Mouse (Mus musculus) urinary bladder, postnatal 36 days (tissue): Measurements from ENCODE around the gene Stim2.

Source experiments
- DNase-seq, 2 experiments: peaks; one replicate each; pipeline ENCODE4 v3.0.0; 2022; ENCODE audit warnings: low spot score in 2 of 2, mixed read lengths in 1 of 2

Gene Stim2

DNA sequence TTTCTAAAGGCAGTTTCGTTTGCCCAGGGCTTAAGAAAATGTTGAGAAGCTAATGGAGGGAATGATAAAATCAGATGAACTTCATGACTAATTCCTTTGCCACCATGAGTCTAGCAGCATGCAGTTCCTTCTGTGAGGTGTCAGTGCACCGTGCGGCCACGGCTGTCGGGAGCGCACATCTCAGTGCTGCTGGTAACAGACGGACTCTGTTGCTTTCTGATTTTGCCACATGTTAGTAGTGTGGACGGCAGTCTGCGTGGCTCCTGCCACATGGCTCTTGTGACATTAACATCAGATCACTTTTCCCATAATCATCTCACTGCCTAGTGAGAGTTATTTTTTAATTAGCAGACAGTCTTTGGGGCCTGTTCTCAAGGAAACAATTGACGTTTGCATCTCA lies 118.2 kb downstream of the Stim2 start:
- DNase-seq, result no peak

- DNase-seq, result no peak
Observed at GRCm38 (mm10) chr5:54118410-54119212, 120.3 kb downstream of the Stim2 start.

DNA sequence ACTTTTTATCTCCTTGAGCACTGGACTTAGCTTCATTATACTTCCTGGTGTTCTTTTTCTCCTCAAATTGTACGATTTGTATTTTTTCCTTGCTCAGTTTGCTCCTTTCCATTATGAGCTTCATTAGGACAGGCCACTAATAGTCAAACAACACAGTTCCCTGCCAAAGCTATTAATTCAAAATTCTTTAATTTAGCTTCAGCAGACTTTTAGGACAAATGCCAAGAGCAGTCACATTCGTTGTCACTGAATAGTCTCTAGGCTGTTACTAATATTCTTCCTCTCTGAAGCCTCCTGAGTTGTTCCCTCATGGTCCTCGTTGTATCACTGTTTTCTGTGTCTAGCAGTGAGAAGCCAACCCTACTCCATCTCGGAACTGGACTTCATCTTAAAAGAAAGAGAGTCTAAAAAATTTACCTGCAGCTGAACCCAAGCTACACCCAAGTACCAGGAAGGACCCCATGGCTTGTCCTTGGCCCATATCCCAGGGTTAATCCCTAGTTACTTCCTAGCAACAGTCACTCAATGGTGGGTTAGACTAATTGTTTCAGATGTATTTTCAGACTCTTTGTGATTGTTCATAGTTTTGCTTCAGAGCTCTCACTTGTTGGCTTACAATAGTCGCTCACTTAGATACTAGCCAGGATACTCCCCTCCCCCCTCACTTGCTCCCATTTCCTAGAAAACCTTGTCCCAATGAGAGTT lies 149.9 kb downstream of the Stim2 start:
- no peak for DNase-seq

- no peak for DNase-seq
Observed at GRCm38 (mm10) chr5:54154503-54155226, 156.4 kb downstream of the Stim2 start.

GRCm38 (mm10) chr5:54155227-54155776 lies 157.0 kb downstream of the Stim2 start:
- DNase-seq, result no peak

DNA sequence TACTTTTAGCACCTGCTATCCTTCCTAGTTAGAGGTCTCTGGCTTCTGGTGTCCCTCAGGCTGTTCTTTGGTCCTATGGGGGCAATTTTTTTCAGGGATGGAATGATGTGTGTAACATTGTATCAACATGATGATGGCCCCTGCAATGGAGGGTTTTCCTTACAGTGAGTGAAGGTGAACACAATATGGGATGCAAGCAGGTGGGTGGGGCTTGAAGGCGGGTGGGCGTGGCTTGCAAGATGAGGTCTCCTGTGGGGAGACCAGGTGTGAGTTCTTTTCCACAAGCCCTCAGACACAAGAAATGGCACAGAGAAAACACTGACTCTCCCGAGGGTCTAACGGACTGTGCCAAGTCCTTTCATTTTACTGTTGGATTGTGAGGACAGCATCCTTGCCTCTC lies 157.6 kb downstream of the Stim2 start:
- DNase-seq, result no peak

- no peak for DNase-seq
Observed at GRCm38 (mm10) chr5:54156944-54157527, 158.7 kb downstream of the Stim2 start.

DNA sequence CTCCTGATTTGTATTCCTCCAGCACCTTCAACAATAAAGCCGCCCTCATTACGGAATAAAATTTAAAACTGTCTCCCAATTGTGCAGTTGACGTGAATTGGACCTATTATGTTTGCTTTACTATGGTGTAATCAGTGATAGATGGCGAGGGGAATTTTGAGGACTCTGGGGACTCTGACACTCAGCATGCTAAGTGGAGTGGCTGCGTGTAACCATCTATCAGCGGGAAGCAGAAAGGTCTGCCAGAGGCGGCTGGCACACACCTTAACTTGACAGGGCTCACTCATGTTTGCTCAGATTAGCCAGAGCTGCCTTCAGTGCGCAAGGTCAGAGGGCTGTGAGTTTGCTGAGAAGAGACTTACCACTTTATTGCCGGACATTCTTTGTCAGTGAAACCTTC lies 159.9 kb downstream of the Stim2 start:
- DNase-seq, result no peak

DNA sequence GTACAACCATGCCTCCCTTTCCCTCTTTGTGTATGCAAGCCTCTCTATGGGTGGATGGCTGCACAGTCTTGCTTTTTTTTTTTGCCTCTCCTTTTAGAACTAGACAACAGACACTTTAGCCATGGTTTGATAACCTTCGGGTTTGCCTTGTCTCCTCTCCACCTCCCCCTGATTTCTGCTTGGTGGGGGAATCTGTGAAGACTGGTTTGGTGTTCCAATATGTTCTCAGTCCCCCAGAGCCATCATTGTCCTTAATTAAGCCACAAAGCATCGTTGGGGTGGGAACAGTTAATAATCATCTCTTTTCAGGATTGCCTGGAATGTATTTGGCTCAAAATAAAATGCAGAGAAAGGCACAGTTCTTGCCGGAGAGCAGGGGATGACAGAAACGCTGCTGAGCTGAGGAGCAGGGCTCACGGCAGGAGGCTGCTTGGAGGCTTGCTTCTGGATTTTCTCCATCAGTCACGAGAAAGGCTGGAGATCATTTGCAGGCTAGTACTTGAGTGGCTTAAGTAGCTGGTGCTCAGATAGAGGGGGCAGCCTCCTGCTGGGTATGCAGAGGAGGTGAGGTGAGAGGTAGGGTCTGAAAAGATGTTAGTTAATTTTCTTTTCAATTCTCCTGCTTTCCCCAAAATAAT lies 161.0 kb downstream of the Stim2 start:
- DNase-seq, result no peak

DNA sequence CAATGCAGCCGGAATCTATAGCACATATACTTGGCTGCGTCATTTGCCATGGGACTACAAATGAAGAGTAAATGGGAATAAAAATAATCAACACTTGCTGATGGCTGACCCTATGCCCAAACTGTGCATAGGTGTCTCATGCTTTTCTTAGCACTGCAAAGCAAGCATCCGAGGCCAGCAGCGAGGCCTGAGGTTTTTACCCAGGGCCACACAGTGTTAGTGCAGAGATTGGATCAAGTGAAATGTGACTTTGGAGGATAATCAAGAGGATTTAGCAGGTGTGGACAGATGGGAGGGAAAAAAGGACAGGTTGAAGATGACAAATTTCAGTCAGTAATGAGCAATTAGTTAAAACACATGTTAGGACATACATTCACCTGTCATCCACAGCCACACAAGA lies 162.3 kb downstream of the Stim2 start:
- no peak for DNase-seq

DNA sequence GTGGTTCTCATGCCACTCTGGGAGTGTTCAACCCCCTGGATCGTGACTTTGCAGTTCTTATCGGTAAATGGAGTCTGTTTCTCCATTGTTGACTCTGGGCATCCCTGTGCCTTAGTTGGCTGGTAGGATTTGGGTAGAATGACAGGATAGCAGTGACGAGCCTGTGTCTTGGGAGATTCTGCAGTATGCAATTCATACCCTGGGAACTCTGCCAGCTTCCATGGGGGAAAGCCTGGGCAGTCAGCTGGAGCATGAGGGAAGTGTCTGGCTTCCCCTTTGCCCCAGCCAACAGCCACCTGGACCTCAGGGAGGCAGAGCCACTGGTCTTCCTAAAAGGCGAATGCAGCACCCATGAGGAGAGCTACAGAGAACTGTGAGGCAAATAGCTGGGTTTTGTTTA lies 165.6 kb downstream of the Stim2 start:
- DNase-seq, result no peak
